Mouse (Mus musculus): ENCODE measurements at regions not wholly inside any gene's neighbourhood (a gene's known extent, or its start where the extent isn't known, plus 50 kb on each side); places are given as distances from the start of the nearest gene placed in this dataset.
A peak's percentile ranks its signal among the peaks of the same experiment; 100 is the strongest.

DNA sequence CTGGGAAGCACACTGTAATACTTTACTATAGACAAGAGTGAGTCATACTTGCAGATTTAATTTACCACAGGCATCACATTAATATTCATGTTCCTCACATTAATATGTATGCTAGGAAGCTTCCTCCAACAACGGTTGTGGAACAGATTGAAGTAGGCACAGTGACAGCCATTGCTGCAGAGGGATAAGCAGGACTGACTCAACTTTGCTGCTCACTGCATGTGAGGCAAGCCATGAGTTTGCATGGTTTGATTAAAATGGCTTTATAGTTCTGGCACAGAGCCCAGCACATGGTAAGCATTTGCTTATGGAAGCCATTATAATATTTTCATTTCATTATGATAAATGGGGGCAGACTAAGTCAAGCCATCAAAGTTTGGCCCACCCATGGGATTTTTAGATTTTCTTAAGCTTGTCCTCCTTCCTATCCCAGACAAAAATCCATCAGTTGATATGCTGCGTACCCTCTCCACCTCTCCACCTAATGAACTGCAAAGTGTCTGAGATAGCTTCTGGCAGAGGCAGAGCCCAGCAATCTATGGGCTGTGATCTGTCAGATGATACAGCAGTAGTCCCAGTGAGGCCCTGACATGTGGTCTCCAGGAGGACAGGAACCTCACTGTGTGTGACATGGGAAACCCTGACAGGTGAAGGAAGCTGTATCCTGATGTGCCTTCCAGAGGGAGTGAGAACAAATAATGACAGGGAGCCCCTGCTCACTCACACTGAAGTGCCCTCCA, 109.6 kb upstream of the Arrdc4 start:
- DNase-seq (ENCODE audit: low spot score) = no peak

- no peak for DNase-seq (ENCODE audit: low spot score)
Observed at GRCm38 (mm10) chr7:68851981-68852575, 103.0 kb upstream of the Arrdc4 start.

DNA sequence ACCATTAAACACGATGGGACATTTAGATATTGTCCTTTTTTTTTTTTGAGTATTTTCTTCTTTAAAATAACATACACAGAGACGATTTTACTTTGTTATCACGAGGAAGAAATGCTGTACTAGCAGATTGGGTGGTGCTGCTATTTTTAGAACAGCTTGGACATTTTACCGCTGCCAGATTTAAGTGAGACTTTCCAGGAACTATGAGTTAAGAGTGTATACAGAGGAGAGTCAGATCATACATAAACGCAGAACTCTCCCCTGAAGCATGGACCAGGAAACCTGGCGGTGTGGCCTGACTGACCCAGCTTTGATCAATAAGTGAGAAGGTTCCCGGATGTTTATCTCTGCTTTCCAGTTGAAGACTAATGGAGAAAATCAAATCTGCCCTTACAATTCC, 95.6 kb upstream of the Arrdc4 start:
- DNase-seq (ENCODE audit: low spot score) = no peak

GRCm38 (mm10) chr7:68843374-68843773, 94.3 kb upstream of the Arrdc4 start:
- DNase-seq (ENCODE audit: low spot score) = no peak

- DNase-seq (ENCODE audit: low spot score) = peak; percentile 8
Observed at GRCm38 (mm10) chr7:68833977-68834791, 85.1 kb upstream of the Arrdc4 start.

DNA sequence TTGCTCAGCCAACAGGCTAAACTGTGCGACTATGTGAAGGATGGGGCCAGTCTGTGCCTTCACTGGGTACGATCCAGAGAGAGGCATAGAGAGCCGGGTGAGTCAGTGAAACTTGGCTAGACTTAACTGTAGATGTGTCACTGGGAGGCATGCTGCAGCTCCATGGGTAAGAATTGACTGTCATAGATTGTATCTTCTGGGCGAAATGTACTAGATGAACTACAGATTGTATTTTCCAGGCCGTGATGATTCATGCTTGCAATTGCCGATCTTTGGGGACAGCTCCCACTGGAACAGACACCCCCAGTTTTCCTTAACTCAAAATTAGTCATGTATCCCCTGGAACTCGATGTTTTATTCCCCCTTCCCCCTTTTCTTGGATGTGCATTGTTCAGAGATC, 84.5 kb upstream of the Arrdc4 start:
- no peak for DNase-seq (ENCODE audit: low spot score)

DNA sequence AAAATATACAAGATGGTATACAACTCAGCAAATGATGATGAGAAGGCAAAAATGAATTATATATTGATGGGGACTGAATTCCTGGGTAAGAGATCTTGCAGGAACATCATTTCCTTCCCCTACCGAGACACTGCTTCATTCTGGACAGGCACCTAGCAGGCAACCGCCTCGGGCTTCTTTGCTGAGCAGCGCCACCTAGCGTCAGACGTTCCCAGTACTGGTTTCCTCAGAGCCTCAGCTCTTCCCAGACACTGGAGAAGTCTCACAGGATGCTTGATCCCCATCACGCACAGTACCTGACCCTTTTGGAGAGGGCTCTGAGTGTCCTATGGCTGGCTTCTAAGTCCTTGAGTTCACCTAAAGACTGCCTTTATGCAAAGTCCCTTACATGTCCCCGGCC, 80.8 kb upstream of the Arrdc4 start:
- peak; percentile 64 for DNase-seq (ENCODE audit: low spot score)

DNA sequence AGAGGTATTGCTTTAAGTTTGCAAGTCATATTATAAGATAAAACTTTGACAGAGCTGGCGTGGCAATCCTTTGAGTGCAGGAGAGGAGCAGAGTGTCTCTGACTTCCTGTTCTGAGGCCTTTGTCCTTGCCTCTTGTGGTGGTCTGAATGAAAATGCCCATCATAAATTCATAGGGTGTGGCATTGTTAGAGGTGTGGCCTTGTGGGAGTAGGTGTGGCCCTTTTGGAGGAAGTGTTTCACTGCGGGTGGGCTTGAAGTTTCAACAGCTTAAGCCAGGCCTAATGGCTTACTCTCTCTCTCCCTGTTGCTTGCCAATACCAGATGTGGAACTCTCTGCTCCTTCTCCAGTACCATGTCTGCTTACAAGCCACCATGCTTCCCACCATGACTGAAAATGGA, 75.4 kb upstream of the Arrdc4 start:
- no peak for DNase-seq (ENCODE audit: low spot score)

DNA sequence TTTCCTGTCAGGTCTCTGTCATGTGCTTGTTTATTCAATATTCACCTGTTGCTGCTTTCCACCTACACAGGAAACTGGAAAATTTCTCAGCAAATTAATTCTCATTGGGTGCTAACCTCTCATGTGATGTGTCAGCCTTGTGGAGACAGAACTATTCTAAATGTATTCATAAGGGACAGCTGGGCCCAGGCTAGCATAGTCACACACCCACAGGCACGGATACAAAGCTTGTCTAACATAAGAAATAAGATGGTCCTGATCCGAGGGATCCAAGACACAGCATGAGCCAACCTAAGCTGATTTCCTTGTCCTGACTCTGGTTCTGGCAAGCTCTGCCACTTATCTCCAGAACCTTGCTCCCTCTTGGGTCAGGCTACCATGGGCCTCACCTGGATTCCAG, 74.6 kb upstream of the Arrdc4 start:
- DNase-seq (ENCODE audit: low spot score) = no peak

- DNase-seq (ENCODE audit: low spot score) = peak; percentile 62
Observed at GRCm38 (mm10) chr7:68823189-68823588, 74.1 kb upstream of the Arrdc4 start.

- DNase-seq (ENCODE audit: low spot score) = no peak
Observed at GRCm38 (mm10) chr7:68814823-68815666, 66.0 kb upstream of the Arrdc4 start.

GRCm38 (mm10) chr7:68809782-68810181, 60.7 kb upstream of the Arrdc4 start:
- DNase-seq (ENCODE audit: low spot score) = no peak

Data from adipocyte (in vitro differentiated cells).